Mouse (Mus musculus): Measurements from ENCODE around the gene Plk3.

- TF ChIP-seq CTCF (IDR thresholded peaks at IDR 0.05; ENCODE audit: low read depth, low read length) (no peak), POLR2AphosphoS5 (IDR thresholded peaks at IDR 0.05; ENCODE audit: insufficient replicate concordance, low read depth, low read length) (no peak)
Measured at GRCm38 (mm10) chr4:117127991-117128686, 5.6 kb downstream of the Plk3 start.

Data from G1E (cell line).